Mouse (Mus musculus): ENCODE data around the gene Pacs1. TPM values are rescaled to one million over a fixed set of nuclear protein-coding genes. Genes with fewer than 3 reads are reported as not detected.

Pacs1 gene
- 10 to 100 TPM; 11.8 to 19.8 (median 19.2) TPM for polyA plus RNA-seq (2017; shearing (Covaris generic))

DNA sequence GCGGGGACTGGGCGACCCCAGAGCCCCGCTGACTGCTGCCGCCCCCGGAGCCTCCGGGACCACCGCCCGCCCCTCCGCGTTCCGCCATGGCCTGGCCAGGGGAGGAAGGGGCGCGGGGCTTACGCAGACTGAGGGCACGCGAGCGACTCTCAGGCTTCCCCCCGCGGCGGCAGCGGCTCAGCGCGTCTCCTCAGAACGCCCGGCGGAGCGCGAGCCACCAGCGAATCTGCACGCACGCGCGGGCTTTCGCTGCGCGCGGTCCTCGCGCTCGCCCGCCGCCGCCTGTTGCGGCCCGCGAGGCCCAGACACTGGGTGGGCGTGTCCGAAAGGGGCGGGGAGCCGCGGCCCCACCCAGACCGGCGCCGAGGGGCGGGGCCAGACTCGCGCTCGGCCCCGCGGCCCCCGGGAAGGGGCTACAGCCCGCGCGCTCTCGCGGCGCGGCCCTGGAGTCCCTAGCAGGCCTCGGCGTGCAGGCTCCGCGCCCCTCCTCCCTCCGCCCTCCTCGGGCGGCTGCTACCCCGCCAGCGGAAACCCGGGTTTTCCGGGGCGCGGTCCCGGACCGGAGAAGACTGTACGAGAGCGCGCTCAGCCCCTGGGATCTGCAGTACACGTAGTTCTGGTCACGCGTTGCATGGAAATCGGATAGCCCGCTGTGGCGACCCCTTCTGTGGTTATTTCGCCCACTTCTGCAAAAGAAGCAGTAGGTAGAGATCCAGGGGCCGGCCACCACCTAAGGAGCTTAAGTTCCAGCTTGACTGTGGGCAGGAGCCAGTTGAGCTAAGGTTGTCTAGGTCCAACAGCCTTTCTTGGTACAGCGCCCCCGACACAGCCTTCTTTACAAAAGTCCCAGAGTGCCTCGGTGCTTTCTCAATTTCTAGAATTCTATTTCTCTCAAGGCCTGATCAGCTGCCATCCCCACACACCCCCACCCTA is at the start of gene Pacs1:
Gene Pacs1, minus strand, starts transcription at position 319 of the 933 bp plus-strand sequence.
- peak; percentile 90 for ATAC-seq

DNA sequence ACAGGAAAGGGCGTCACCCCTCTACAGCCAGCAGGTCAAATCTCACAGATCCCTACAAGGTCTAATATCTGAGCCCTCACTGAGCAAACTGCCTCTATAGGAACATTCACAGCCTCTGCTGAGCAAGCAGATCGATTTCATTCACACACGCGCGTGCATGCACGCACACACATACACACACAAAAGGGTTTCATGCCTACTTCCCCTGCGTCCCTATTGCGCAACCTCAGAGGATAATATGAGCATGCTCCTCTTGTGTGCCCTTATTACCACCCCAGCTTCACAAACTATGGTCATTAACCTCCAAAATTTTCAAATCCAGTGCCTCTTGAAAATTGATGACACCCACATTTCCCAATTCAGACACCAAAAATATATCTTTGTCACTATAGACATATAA is 40.3 kb upstream of the Pacs1 start:
- ATAC-seq = no peak

DNA sequence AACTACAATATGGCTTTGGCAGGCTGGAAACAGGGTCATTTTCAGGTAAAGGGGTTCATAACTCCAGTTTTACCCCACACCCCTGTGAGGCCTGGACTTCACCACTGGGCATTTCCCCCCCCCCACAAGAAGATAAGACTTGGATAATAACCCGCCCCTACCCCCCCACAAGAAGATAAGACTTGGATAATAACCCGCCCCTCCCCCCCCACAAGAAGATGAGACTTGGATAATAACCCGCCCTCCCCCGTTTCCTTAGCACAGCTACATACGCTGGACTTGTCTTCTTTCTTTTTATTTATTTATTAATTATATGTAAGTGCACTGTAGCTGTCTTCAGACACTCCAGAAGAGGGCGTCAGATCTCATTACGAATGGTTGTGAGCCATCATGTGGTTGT is 36.1 kb upstream of the Pacs1 start:
- ATAC-seq = no peak

DNA sequence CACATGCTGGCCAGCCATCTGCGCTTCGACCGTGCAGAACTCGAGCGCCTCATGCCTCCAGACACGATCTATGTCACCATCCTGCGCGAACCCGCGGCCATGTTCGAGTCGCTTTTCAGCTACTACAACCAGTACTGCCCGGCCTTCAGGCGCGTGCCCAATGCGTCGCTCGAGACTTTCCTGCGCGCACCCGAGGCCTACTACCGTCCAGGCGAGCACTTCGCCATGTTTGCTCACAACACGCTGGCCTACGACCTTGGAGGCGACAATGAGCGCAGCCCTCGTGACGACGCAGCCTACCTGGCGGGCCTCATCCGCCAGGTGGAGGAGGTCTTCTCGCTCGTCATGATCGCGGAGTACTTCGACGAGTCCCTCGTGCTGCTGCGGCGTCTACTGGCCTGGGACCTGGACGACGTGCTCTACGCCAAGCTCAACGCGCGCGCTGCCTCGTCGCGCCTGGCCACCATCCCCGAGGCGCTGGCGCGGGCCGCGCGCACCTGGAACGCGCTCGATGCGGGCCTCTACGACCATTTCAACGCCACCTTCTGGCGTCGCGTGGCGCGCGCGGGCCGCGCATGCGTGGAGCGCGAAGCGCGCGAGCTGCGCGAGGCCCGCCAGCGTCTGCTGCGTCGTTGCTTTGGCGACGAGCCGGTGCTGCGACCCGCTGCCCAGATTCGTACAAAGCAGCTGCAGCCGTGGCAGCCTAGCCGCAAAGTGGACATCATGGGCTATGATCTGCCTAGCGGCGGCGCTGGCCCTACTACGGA is 34.2 kb upstream of the Pacs1 start:
- no peak for ATAC-seq

DNA sequence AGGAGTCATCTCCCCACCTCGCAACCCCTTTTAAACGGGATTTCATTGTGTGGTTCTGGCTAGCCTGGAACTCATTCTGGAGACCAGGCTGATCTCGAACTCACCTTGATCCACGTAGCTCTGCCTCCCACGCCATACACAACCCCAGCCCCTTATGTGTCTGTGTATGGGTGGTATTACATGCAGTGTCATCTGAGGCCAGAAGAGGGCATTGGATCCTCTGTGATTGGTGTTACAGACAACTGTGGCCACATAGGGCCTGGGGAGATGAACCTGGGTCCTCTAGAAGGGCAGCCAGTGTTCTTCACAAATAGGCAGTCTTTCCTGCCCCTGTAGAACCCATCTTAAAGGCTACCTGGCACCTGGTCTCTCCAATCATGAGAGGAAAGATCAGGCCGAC is 33.4 kb upstream of the Pacs1 start:
- ATAC-seq = no peak

DNA sequence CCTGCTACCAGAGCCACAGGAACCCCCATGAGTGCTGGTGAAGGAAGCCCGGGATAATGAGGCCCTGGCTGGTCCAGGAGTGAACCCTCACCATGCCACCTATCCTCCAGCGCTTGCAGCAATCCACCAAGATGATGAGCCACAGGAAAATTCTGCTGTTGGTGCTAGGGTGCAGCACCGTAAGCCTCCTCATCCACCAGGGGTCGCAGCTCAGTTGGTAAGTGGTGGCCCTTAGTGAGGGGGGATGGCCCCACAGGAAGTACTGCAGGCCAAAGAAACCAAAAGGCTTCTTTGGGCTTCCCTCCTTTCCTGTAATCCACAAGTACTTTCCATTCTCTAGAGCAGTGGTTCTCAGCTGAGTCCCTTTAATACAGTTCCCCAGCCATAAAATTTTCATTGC is 29.5 kb upstream of the Pacs1 start:
- ATAC-seq = peak; percentile 43

DNA sequence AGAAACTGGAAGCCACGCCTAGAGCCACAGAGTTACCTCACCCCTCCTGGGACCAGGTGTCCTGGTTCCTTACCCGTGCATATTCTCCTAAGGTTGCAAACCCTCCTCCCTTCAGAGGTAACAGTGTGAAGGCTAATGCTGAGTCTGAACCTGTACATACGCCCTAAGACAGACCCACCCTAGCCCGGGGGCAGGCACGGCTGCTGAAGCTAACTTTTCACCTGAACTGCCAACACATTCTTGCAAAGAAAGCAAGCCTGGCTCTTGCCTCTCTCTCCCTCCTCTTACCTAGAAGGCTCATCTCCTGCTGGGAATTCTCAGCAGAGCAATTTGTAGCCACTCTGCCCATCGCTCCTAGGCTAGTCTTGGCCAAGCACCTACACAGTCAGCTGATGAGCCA is 27.7 kb upstream of the Pacs1 start:
- ATAC-seq = no peak

DNA sequence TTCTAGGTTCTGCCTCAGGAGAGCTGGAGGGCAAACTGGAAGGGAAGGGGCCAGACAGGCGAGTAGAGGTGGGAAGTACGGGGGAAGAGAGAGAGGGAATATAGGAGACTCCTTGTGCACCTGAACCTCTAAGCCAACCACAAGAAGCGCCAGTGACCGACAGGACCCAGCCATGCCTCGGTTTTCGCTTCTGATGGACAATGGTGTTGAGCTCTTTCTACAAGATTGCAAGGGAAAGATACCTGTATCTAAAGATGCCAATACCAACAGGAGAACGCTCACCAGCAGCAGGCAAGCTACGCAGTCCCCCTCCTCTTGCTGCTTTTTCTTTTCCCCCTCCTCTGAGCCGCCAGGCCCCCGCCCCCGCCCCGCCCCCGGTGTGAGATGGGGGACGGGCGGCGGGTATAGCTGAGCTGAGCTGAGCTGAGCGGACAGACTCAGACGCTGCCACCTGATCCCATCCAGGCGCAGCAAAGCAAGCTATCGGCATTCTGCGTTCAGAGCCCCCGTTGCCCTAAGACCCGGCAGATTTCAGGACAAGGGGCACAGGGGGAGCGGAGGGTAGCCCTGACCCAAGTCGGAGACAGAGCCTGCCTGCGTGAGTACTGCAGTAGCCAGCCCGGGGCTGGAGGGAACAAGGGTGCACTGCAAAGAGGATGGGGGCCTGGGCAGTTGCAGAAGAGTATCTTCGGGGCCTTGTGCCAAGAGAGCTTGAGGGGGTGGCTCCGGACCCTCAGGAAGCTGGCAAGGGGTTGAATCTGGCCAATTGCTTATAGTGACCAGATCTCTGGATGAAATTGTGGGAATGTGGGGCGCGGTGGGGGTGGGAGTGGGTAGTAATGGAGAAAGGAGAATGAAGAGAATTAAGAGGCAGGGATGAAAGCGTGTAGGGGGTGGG is 25.2 kb upstream of the Pacs1 start, which contains the start of gene Gal3st3:
Gene Gal3st3, plus strand, starts transcription at position 429 of the 898 bp plus-strand sequence.
- ATAC-seq = no peak

DNA sequence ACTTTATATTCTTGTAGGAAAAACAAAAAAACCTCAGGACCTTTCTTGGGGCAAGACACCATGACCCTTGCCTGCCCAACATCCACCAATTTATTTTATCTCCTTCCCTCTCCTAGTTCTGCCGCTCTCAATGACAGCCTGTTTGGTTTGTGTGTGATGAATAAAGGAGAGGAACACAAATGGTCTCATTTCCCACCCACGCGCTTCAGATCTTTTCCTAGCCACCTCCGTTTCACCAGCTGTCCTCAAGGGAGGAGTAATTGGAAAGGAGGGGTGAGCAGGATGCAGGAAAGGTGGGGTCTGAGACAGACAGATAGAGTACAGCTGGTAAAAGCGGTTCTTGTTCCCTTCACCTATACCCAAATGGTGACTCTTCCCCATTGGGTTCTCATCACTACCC is 23.7 kb upstream of the Pacs1 start:
- ATAC-seq = no peak

DNA sequence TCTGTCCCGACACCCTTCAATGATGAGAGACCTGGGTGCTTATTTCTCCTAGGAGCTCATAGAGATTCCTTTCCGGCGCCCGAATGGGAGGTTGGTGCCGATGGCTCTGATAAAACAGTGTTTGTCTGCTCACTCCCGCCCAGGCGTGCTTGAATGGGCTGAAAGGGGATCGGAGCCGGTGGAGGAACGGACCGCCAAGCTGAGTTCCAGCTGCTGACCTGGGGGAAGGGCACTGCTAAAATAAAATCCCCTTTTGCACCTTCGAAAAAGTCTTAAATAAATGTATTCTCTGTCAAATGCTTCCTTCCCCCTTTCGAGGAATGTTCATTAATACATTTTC is 22.8 kb upstream of the Pacs1 start:
- peak; percentile 14 for ATAC-seq

DNA sequence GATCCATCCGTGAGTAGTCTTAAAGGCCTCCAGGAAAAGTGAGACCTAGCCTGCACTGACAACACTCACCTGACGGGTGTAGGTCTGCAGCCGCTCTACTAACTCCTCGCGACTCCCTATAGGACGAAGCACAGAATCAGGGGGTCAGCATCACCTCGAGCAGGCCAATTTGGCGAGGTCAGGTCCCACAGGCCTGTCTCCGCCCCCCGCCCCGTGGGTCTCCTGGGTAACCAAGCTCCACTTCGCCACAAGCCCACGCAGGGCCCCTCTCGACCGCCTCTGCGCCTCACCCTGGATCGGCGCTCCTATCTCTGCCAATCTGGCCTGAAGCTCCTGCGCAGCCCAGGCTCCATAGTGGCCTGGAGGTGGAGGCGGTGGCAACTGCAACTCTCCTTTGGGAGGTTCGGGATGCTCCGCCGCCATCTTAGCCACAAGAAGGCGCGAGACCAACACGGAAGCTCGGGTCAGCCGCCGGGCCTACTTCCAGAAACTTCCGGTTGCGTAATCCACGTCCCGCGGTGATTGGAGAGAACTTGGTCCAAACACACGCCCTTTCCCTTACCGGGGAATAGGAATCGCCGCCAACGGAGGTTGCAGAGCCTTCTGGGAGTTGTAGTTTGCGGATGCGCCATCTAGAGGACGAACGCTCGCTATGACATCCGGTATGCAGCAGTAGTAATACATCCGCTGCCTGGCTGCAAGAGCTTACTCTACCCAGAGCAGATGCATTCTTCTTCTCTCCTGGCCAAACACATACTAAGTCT is 22.2 kb upstream of the Pacs1 start, which contains the start of gene Sf3b2:
Gene Sf3b2, minus strand, starts transcription at position 484 of the 764 bp plus-strand sequence.
- ATAC-seq = peak; percentile 98

DNA sequence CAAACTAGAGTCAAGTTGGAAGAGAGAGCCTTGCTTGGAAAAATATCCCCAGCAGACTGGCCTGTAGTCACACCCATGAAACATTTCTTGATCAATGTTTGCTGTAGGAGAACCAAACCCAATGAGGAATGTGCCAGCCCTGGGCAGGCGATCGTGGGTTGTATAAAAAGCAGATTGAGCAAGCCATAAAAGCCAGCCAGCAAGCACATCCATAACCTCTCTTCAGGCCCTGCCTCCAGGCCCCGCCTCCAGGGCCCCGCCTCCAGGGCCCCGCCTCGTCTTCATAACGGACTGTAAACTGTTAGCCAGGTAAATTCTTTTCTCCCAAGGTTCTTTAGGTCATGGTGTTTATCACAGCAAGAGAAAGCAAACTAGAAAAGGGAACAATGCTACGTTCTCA is 5.5 kb upstream of the Pacs1 start:
- ATAC-seq = no peak

DNA sequence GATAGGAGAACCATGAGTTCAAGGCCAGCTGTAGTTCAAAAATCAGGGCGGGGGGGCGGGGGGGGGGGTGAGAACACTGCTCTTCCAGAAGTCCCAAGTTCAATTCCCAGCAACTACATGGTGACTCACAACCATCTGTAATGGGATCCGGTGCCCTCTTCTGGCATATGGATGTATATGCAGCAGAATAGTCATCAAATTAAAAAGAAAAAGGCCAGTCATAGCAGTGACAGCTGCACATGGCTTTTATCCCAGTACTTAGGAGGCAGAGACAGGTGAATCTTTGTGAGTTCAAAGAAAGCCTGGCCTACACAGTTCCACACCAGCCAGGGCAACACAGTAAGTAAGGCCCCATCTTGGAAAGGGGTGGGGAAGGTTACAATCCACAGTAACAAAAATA is 4.2 kb upstream of the Pacs1 start:
- no peak for ATAC-seq

DNA sequence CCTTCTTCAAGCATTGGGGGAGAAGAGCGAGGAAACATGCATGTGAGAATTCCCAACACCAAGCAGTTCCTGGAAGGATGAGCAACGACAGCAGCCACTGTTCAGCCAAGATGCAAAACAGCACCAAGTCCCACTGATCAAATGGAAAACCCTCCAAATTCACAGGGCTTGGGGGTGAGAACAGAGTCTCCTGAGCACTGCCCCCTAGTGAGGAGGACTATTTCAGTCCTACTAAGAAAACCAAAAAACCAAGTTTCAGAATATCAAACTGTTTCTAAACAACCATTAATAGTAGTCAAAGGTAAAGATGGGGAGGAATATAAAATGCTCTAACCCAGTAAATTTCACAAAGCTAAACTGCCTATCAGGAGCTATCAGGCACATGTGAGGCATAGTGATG is 3.6 kb upstream of the Pacs1 start:
- no peak for ATAC-seq

DNA sequence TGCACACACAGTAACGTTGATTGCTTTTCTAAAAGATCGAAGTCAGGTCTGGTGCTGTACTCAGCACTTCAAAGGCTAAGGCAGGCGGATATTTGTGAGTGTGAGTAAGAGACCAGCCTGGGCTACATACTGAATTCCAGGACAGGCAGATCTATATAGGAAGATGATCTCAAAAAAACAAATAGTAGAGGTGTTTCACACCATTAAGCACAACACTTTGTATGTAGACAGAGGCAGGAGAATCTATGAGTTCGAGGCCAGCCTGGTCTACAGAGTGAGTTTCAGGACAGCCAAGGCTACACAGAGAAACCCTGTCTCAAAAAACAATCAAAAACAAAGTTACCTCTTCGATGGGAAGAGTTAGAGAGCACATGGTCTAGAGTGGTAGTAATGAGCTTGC is 2.8 kb upstream of the Pacs1 start:
- ATAC-seq = no peak

DNA sequence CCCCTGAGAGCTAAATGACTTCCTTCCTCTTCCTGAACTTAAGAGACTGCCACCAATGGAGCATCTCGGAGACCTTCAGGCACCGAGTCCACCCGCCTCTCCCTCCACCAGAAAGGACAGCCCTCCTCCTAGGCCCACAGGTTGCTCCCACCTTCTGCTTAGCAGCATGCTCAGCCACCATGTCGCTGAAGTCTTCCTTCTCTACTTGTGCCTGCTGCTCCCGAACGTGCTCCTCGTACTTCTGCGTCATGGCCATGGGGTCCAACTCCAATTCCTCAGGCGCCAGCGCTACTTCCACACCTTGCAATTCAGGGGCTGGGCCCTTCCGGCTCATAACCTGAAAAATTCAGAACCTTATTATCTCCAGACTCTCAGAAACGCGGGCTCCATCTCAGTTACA is 1.7 kb upstream of the Pacs1 start:
- no peak for ATAC-seq

DNA sequence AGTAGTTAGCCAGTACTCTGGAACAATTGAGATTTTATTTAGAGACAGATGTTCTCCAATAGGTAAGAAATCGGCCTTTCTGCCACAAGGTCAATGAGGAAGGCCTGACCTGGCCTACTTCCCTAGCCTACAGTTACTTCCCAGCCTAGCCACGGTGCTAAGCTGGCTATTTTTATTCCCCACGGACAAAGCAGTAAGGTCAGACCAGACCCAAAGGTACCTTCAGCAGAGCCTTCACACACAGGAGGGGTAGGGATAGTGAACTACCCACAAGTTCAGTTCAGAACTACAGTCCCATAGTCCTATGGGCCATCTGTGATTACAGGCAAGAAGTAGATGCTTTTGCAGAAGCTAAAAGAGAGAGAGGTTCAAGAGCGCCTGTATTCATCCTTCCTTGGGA is 997 bp upstream of the Pacs1 start:
- ATAC-seq = no peak

DNA sequence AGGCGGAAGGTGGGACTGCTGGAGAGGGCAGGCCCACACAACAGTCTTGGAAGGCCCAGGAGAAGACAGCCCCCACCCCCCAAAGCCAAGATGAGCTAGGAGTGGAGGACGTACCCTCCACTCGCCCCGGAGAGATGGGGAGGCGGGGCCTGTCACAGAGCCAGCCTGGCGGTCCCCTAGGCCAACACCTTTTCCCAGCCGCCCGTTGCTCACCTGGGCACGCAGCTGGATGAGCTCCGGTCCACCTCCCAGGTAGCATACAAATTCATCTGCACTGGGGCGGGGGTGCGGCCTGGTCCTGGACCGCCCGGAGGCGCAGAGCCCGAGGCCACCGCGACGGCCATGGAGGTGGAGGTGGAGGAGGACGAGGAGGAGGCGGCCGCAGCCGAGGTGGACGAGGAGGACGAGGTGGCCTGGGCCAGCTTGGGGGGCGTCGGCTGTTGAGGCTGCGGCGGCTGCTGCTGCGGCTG is 558 bp downstream of the Pacs1 start:
- ATAC-seq = no peak

DNA sequence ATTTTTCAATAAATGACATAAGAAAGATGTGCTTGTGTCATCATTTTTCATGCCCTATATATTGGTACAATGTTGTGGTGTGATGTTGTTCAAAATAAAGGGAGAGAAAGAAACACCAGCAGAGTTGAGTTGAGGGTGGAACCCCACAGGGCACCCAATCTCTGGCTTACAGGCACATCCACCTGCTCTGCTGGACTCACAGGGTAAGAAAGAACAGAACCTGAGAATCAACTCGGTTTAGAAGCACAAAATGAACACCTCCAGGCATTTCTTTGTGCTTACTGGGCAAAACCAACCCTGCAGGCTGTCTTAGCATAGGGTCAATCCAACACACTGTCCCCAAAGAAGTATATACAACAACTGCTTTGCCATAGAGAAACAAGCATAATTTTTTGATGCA is 1.5 kb downstream of the Pacs1 start:
- no peak for ATAC-seq

DNA sequence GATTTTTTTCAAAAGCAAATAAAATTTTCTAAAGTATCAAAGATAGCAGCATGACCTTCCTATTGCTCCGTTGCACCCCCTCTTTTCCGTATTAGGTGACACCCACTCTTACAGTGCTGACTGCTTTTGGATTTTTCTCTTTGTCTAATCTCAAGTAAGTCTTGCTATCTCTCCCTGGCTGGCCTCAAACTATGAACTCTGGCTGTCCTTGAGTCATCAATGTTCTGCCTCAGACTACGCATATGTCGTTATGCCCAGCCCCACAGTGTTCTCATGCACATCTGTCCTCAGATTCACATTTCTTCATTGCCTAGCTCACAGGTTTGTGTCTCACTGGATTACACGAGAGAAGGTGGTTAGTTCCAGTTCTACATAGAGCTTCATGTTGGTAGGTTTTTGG is 3.5 kb downstream of the Pacs1 start:
- ATAC-seq = no peak

DNA sequence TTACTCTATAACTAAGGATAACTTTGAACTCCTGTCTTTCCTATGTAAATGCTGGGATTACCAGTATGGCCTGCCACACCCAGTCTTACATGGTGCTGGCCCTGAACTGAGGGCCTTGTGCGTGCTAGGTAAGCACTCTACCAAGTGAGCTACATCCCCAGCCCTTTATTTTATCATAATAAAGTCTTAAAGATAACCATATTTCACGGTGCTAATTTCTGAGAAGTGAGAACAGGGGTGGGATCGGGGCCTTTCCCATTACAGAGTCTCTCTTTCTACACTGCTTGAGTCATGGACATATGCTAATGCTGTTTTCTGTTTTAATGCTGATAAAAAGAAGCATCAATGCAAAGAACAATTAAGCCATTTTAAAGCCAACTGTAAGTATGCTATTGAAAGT is 4.0 kb downstream of the Pacs1 start:
- no peak for ATAC-seq

DNA sequence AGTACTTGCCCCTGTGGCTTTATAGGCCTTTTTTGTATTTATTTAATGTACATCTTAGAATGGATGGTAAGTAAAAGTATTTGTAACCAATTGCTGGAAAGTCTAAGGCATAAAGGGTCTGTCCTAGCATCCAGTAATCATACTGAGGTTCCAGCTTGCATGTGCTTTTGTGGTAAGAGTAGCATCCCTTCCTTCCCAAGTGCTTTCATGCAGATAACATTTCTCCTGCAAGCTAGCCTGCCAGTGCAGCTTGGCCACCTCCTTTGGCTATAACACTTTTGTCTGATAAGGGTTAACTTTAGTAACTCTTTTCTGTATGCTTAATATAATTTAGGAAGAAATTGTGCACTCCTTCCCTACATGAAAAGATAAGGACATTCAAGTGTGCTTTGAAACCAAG is 4.9 kb downstream of the Pacs1 start:
- ATAC-seq = no peak

Measured in inflammation-experienced regulatory T-cells, adult 6 months (primary cell).